ENCODE assay signal across 8 mouse cellular contexts in genomic region chr3:145922019-145922854, GRCm38 (mm10). TPM values are rescaled to one million over a fixed set of nuclear protein-coding genes. Genes with fewer than 3 reads are reported as not detected.
DNase-seq lines count a peak whose midpoint lies in the region; ATAC-seq lines count a peak whose summit lies in the region.

TSS of gene Bcl10 (plus strand) at chr3:145922804.

- peaks cover 27% of the 10 kb centered on the region for H3K4me1 ChIP-seq in forebrain, embryonic 10.5 days
- peaks cover 14% of the 10 kb centered on the region for H3K4me1 ChIP-seq in hindbrain, embryonic 13.5 days (replicated peaks)
- peaks cover 30% of the 10 kb centered on the region for H3K4me1 ChIP-seq in liver, embryonic 15.5 days (replicated peaks)

- peak within 1 kb of the TSS; percentile 95 for H3K27ac ChIP-seq in forebrain, embryonic 10.5 days
- H3K27ac ChIP-seq in hindbrain, embryonic 13.5 days = peak within 1 kb of the TSS; percentile 77
- H3K27ac ChIP-seq in liver, embryonic 15.5 days (replicated peaks) = peak within 1 kb of the TSS; percentile 86

- peak within 1 kb of the TSS; percentile 62; the same call in 1 of the 2 replicates for H3K9ac ChIP-seq in hindbrain, embryonic 13.5 days
- peak within 1 kb of the TSS; percentile 55 for H3K9ac ChIP-seq in liver, embryonic 15.5 days

- WGBS in forebrain, embryonic 10.5 days = 30% methylated on average over 11 of the region's 11 CpGs
- 33% methylated on average over 11 of the region's 11 CpGs for WGBS in hindbrain, embryonic 13.5 days
- whole genome bisulfite sequencing in liver, embryonic 15.5 days (ENCODE audit: insufficient replicate concordance) = 46% methylated on average over 11 of the region's 11 CpGs

- peak within 1 kb of the TSS; percentile 55 for H3K4me2 ChIP-seq in hindbrain, embryonic 13.5 days
- peak within 1 kb of the TSS; percentile 78 for H3K4me2 ChIP-seq in liver, embryonic 15.5 days

- H3K36me3 ChIP-seq in forebrain, embryonic 10.5 days (replicated peaks) = no peaks in the 10 kb centered on the region
- H3K36me3 ChIP-seq in hindbrain, embryonic 13.5 days = no peaks in the 10 kb centered on the region
- H3K36me3 ChIP-seq in liver, embryonic 15.5 days (replicated peaks) = no peaks in the 10 kb centered on the region

- ATAC-seq in hindbrain, embryonic 13.5 days (ENCODE audit: low FRiP score) = no peak
- ATAC-seq in liver, embryonic 15.5 days (ENCODE audit: insufficient read depth) = no peak

- H3K27me3 ChIP-seq in forebrain, embryonic 10.5 days (ENCODE audit: poor library complexity, severe bottlenecking) = no peaks in the 10 kb centered on the region
- H3K27me3 ChIP-seq in hindbrain, embryonic 13.5 days = 0 out of 2 replicates have a peak, but pooled peaks cover 3% of the 10 kb centered on the region
- no peaks in the 10 kb centered on the region for H3K27me3 ChIP-seq in liver, embryonic 15.5 days

- peak within 1 kb of the TSS; percentile 69 for H3K4me3 ChIP-seq in forebrain, embryonic 10.5 days
- peak within 1 kb of the TSS; percentile 74 for H3K4me3 ChIP-seq in hindbrain, embryonic 13.5 days
- H3K4me3 ChIP-seq in liver, embryonic 15.5 days (replicated peaks) = peak within 1 kb of the TSS; percentile 53

- DNase-seq in adrenal gland, adult 18-20 months (ENCODE audit: low spot score in 2 of 2) = no peak
- no peak for DNase-seq in adrenal gland, adult (ENCODE audit: inconsistent age in 2 of 2, low spot score in 1 of 2)
- DNase-seq in A20 (ENCODE audit: low read depth, low spot score) = peak; percentile 62
- no peak for DNase-seq in forebrain, embryonic 10.5 days (ENCODE audit: extremely low spot score, low spot score)
- DNase-seq in cerebellum, adult 9-10 months = no peak
- DNase-seq in embryo, embryonic 11 days = no peak

- H3K9me3 ChIP-seq in forebrain, embryonic 10.5 days = no peaks in the 10 kb centered on the region
- no peaks in the 10 kb centered on the region for H3K9me3 ChIP-seq in hindbrain, embryonic 13.5 days
- H3K9me3 ChIP-seq in liver, embryonic 15.5 days (replicated peaks) = no peaks in the 10 kb centered on the region

RNA-seq across cellular contexts. Expression of gene Bcl10, which starts in this region (rescaled TPM):
- total RNA-seq in adrenal gland, adult 18-20 months (2021) = 10 to 100 TPM; 22.3 to 24.9 TPM
- polyA plus RNA-seq in forebrain, embryonic 10.5 days (2016; fragmentation: Nextera tagmentation; extraction: Ambion mirVana) = 46.5 and 46.8 TPM in 2 replicates
- 38.4 and 40.9 TPM in 2 replicates for polyA plus RNA-seq in hindbrain, embryonic 13.5 days (2015; fragmentation: Nextera tagmentation; extraction: Ambion mirVana)
- polyA plus RNA-seq in liver, embryonic 15.5 days (2015; fragmentation: Nextera tagmentation; extraction: Ambion mirVana) = 18.3 and 18.6 TPM in 2 replicates
